Mouse (Mus musculus) E14TG2a.4 (cell line): Measurements from ENCODE around the gene Gdf15.
A peak's percentile ranks its signal among the peaks of the same experiment; 100 is the strongest.

Experiments used
- H3K27me3 ChIP-seq: 2 replicates; pipeline ENCODE4 v1.6.1; 2014; ENCODE audit warnings: low read length, control low read depth; ENCODE audit not compliant: insufficient read depth
- H3K36me3 ChIP-seq: 2 replicates; pipeline ENCODE4 v1.6.1; 2014; ENCODE audit warnings: low read length, control low read depth; ENCODE audit not compliant: insufficient read depth
- H3K4me1 ChIP-seq: replicated peaks from 2 replicates; pipeline ENCODE4 v1.6.1; 2014; ENCODE audit warnings: low read depth, low read length, control low read depth
- H3K4me3 ChIP-seq: replicated peaks from 2 replicates; pipeline ENCODE4 v1.5.1; 2014; ENCODE audit warnings: mild to moderate bottlenecking, low read length
- H3K9me3 ChIP-seq: 2 replicates; pipeline ENCODE4 v1.6.1; 2014; ENCODE audit warnings: low read length, control low read depth
- CTCF ChIP-seq: conservative IDR thresholded peaks from 2 replicates; pipeline ENCODE4 v1.5.1; 2014; ENCODE audit warnings: low read length
- NANOG ChIP-seq: IDR thresholded peaks from 2 replicates; pipeline ENCODE4 v1.6.1; 2014; ENCODE audit warnings: borderline replicate concordance, low read length, mixed read lengths
- POU5F1 ChIP-seq: IDR thresholded peaks from 2 replicates; pipeline ENCODE4 v1.6.1; 2014; ENCODE audit warnings: low read length, borderline replicate concordance

Gene Gdf15

DNA sequence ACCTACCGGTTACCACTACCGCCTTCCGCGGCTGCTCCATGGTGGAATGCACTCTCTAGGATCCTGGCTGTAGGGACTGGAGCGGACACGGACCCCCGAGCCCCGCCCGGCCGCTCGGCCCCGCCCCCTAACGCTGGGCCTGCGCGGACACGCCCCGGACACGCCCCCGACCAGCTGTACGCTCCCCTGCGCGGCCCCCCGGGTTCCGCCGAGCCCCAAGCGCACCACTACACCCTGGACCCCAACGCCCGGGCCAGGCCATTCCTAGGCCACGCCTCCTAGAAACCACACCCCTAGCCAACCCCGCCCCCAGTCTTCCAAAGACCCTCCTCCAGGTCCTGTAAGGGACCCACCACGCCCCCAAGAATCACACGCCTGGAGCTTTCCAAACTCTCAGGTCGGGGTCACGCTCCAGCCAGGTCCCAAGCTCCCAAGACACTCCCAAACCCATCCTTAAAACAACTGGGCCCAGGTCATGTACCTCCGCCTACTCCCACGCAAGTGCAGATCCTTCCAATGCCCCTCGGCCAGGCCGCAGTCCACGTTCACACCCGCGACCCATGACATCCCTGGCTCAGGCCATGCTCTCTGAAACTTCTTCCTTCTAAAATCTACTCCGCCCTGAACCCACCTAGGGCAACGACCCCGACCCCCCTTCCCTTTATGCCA lies 27.5 kb upstream of the Gdf15 start:
- Histone ChIP-seq H3K27me3 (no peaks in the 10 kb centered on the region), H3K4me1 (peaks cover 59% of the 10 kb centered on the region), H3K4me3 (peak overlapping the region; percentile 93), H3K36me3 (peaks cover 32% of the 10 kb centered on the region), H3K9me3 (no peaks in the 10 kb centered on the region)
- TF ChIP-seq CTCF (no peak), NANOG (no peak), POU5F1 (no peak)

- H3K27me3 ChIP-seq = no peaks in the 10 kb centered on the region
- TF ChIP-seq NANOG (no peak), POU5F1 (no peak), CTCF (no peak)
- H3K4me3 ChIP-seq = peak overlapping the region; percentile 93
- H3K4me1 ChIP-seq = peaks cover 65% of the 10 kb centered on the region
- H3K36me3 ChIP-seq = peaks cover 39% of the 10 kb centered on the region
- H3K9me3 ChIP-seq = no peaks in the 10 kb centered on the region
Observed at GRCm38 (mm10) chr8:70658897-70659603, 26.8 kb upstream of the Gdf15 start.

- no peak overlapping the region for H3K4me3 ChIP-seq
- peaks cover 40% of the 10 kb centered on the region for H3K36me3 ChIP-seq
- no peaks in the 10 kb centered on the region for H3K9me3 ChIP-seq
- H3K4me1 ChIP-seq = peaks cover 68% of the 10 kb centered on the region
- TF ChIP-seq POU5F1 (no peak), NANOG (no peak), CTCF (no peak)
- no peaks in the 10 kb centered on the region for H3K27me3 ChIP-seq
Observed at GRCm38 (mm10) chr8:70657739-70658138, 25.5 kb upstream of the Gdf15 start.

DNA sequence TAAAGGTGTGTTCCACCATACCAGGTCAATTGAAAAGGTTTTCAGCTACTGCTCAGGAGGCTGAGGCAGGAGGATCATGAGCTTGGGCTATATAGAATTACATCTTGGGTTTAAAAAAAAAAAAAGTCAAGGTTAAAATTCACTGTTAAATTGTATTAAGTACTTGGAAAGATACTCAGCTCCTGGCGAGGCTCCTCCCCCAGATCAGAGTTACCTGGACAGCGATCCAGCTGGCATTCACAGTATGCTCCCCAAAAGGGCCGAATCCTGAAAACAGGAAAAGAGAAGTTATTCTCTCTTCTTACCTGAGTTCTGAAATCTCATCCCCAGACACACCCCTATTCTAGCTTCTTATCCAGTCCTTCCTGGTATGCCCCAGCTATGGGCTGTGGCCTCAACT lies 25.0 kb upstream of the Gdf15 start:
- no peaks in the 10 kb centered on the region for H3K9me3 ChIP-seq
- peaks cover 46% of the 10 kb centered on the region for H3K36me3 ChIP-seq
- TF ChIP-seq POU5F1 (no peak), NANOG (no peak), CTCF (no peak; the same call in 1 of the 2 replicates)
- H3K27me3 ChIP-seq = no peaks in the 10 kb centered on the region
- H3K4me1 ChIP-seq = peaks cover 74% of the 10 kb centered on the region
- no peak overlapping the region for H3K4me3 ChIP-seq

- Histone ChIP-seq H3K9me3 (no peaks in the 10 kb centered on the region), H3K4me1 (peaks cover 78% of the 10 kb centered on the region), H3K36me3 (peaks cover 55% of the 10 kb centered on the region), H3K4me3 (peak overlapping the region; percentile 41), H3K27me3 (no peaks in the 10 kb centered on the region)
- TF ChIP-seq CTCF = no peak
- no peak for TF ChIP-seq POU5F1
- no peak for TF ChIP-seq NANOG
Observed at GRCm38 (mm10) chr8:70656193-70656790, 24.0 kb upstream of the Gdf15 start.

DNA sequence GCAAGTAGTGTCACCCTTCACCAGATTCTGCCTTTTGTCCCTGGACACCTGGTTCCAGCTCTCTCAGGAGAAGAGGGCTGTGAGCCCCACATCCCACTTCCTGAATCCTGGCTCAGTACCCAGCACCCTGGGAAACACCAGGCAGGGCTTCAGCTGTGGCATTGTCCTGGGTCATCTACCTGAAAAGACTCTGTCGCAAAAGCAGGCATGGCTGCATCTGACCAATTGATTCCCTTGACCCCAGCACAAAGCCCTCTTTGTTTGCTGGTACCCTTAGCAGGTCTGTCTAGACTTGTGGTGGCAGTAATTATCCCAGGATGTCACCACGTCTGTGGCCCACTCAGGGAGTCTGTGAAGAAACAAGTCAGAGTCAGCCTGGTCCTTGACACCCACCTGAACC lies 23.2 kb upstream of the Gdf15 start:
- Histone ChIP-seq H3K36me3 (peaks cover 63% of the 10 kb centered on the region), H3K4me3 (no peak overlapping the region), H3K27me3 (no peaks in the 10 kb centered on the region), H3K9me3 (no peaks in the 10 kb centered on the region), H3K4me1 (peaks cover 79% of the 10 kb centered on the region)
- no peak for TF ChIP-seq NANOG

DNA sequence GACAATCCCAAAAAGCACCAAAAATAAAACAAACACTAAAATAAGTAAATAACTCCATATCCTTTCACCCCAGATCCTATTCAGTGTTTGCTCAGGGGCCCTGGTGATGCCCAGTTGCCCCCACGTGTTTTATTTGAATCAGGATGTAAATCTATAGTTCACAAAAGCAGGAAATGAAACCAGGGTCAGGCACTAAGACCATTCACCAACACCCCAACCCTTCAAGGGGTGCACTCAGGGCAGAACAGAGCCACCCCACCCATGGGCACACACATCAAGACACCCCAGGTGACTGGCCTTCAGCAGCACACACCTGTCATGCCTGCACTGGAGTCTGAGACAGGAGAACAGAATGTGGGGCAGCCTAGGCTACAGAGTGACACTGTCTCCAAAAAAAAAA lies 21.9 kb upstream of the Gdf15 start:
- H3K4me1 ChIP-seq = peaks cover 85% of the 10 kb centered on the region
- H3K27me3 ChIP-seq = no peaks in the 10 kb centered on the region
- H3K4me3 ChIP-seq = no peak overlapping the region
- no peaks in the 10 kb centered on the region for H3K9me3 ChIP-seq
- no peak for TF ChIP-seq NANOG
- TF ChIP-seq CTCF = no peak
- no peak for TF ChIP-seq POU5F1
- peaks cover 76% of the 10 kb centered on the region for H3K36me3 ChIP-seq

DNA sequence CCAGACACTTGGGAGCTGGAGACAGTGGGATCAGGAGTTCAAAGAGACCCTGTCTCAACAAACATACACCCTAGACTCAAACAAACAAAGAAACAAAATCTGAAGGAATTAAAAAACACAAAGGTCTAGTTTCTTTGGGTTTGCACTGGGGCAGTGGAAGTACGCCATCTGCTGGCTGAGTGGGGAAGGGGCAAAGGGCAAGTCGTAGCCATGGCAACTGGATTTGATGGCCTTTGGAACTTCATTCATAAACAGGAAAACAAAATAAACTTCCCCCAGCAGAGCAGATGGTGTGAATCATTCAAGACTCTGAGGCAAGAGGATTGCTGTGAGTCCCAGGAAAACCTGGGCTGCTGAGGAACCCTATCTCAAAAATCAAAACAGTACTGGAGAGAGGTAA lies 21.0 kb upstream of the Gdf15 start:
- no peaks in the 10 kb centered on the region for H3K27me3 ChIP-seq
- H3K4me3 ChIP-seq = no peak overlapping the region
- TF ChIP-seq NANOG = no peak
- TF ChIP-seq POU5F1 = no peak
- TF ChIP-seq CTCF = peak; percentile 99
- H3K4me1 ChIP-seq = peaks cover 87% of the 10 kb centered on the region
- peaks cover 82% of the 10 kb centered on the region for H3K36me3 ChIP-seq
- H3K9me3 ChIP-seq = no peaks in the 10 kb centered on the region
